Mouse (Mus musculus): ENCODE measurements around the gene Ect2.
A peak's percentile ranks its signal among the peaks of the same experiment; 100 is the strongest.

Gene Ect2

DNA sequence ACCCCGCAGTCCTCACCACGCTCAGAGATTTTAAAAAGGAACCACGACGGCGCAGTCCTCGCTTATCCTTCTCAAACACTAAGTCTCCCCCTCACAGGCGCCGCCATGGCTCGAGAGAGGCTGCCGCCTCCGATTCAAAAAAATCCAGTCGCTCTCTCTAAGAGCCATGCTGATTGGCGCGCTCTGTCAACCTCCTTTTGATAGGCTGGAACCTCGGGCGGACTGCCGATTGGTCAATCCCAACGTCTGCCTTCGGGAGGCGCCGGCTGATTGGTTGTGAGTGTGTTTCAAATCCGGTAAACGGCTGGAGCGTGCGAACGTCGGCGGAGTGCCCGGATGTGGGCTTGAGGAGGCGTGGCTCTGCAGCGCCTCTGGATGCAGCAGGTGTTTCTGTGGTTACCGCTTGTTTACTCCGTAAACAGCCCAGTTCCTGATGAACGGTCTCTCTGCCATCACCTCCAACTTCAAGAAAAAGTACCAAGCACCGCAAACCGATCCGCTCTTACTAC is at the start of gene Ect2:
Gene Ect2 (minus strand): TSS at position 178 of the 509 bp plus-strand sequence.
- peak; percentile 97 for DNase-seq (ENCODE audit: extremely low spot score)

DNA sequence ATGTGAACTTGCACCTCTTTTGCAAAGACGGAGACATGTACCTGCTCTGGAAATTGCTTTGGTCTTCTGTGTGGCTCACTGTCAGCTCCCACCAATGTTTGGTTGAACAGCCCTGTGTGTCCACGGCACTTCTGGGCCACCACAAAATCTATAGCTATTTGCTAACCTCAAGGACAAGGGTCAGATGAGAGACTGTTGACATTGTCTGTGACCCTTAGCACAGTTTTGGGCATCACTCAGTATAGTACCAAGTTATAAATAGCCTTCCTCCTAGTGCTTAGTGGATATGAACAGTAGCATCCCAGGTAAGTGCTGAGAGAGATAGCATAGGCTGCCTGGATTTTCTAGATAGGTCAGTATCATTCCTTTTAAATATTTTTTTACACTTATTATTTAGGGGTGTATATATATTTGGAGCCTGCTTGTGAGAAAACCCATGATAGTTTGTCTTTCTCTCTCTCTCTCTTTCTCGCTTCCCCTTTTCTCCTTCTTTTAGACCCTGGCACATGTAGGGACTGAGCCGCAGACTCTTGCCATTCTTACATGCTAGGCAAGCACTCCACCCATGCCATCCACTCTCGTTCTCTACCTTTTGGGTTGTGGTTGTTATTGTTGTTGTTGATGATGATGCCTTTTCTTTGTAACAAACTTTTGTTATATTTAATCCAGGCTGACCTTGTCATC is 48.2 kb upstream of the Ect2 start:
- DNase-seq (ENCODE audit: extremely low spot score), result no peak

GRCm38 (mm10) chr3:27199120-27199519 is 45.4 kb upstream of the Ect2 start:
- DNase-seq (ENCODE audit: extremely low spot score), result no peak

- no peak for DNase-seq (ENCODE audit: extremely low spot score)
Observed at GRCm38 (mm10) chr3:27197816-27198215, 44.1 kb upstream of the Ect2 start.

DNA sequence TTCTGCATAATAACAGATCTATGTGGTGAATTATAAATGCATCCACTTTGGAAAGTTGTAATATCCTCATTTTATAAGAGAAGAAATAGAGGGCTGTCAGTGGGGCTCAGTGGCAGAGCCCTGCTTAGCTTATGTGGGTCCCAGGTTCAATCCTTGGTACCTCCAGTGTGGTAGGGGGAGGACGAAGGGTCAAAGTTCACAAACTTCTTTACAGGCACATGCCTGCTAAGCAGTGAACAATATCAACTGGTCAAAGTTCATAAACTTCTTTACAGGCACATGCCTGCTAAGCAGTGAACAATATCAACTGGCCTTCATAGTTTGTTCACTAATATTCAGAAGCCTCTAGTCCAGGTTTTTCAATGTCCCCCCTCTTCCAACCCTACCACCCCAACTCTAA is 42.9 kb upstream of the Ect2 start:
- no peak for DNase-seq (ENCODE audit: extremely low spot score)

GRCm38 (mm10) chr3:27195573-27196227 is 42.0 kb upstream of the Ect2 start:
- no peak for DNase-seq (ENCODE audit: extremely low spot score)

GRCm38 (mm10) chr3:27195153-27195552 is 41.5 kb upstream of the Ect2 start:
- DNase-seq (ENCODE audit: extremely low spot score), result no peak

DNA sequence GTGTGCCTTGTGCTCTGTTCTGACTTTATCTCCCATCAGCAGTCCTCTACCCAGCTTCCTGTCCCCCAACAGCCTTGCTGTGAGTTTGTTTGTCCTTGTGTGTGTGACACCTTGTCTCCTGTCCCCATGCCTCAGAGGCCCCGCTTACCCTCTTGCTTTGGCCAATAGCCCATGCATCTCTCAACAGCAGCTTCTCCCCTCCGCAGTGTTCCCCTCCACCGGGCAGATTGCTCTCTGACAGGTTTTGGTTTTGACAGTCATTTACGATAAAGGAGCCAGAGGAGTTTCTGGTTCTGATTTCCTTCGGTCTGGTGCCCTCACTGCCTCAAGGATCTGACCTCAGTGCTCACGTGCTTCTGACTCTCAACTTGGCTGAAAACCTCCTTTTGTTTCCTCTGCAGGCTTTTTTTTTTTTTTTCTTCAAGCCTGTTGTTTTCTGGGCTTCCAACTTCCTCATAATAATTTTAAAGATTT is 40.2 kb upstream of the Ect2 start:
- no peak for DNase-seq (ENCODE audit: extremely low spot score)

GRCm38 (mm10) chr3:27191856-27192255 is 38.2 kb upstream of the Ect2 start:
- DNase-seq (ENCODE audit: extremely low spot score), result no peak

- no peak for DNase-seq (ENCODE audit: extremely low spot score)
Observed at GRCm38 (mm10) chr3:27190865-27191264, 37.2 kb upstream of the Ect2 start.

GRCm38 (mm10) chr3:27189320-27190261 is 35.9 kb upstream of the Ect2 start:
- no peak for DNase-seq (ENCODE audit: extremely low spot score)

DNA sequence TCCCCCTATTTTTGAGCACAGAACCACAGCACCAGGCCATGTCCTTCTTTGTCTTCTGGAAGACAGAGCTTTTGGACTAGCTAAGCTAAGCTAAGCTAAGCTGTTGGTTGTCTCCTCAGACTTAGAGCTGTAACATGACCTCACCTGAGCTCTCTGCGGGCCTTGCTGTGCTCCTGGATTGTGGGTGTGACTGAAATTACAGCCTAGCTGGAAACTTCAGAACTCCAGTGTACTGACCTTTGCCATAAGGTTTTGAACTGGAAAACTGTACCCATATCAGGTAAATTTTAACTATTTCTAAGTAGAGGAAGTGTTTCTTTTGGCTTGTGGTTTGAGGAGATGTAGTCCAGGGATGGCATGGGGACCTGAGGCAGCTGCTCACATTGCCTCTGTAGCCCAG is 34.7 kb upstream of the Ect2 start:
- no peak for DNase-seq (ENCODE audit: extremely low spot score)

DNA sequence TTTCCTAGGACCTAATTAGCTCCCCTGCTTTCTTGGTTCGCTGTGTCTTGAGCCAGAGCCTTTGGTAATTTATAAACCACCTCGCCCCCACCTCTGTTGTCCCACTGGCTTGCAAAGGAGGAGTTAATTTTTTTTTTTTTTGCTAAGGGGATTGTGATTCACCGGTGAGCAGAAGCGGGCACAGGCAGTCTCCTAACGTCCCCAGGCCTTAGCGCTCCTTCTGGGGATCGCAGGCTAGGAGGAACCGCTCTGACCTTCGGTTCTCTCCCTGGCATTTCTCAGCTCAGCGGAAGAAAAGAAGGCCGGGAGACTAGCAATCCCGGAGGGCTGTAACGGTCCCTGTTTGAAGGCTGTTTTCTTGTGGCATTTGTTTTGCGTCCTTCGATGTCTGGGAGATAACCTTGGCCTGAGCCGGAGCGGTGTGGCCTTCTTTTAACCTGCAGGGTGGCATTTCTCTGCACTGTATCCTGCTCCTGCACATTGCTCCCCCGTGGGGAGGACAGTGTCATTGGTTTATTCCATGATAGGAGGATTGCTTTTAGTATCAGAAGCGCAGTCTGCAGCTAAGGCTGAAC is 30.0 kb upstream of the Ect2 start:
- DNase-seq (ENCODE audit: extremely low spot score), result peak; percentile 9

GRCm38 (mm10) chr3:27182733-27183600 is 29.3 kb upstream of the Ect2 start, which contains the start of gene Nceh1:
Gene Nceh1 (plus strand): TSS chr3:27182965.
- DNase-seq (ENCODE audit: extremely low spot score), result peak; percentile 90

DNA sequence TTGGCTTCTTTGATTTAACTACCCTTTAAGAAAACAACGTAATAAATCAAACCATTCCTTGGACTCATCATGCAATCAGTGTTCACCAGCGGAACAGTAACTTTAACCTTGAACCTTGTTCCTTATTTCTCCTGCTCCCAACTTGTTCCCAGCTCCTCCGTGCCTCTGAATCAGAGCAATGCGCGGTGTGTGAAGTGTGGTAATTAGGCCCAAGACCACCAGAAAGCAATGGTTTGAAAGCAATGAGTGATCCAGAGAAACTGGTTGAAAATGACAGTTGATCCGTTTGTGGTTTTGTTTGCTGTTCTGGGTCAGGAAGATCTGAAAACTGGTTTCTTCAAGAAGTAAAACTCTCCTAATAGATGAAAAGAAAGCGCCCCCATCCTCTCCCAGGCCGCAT is 26.0 kb upstream of the Ect2 start:
- DNase-seq (ENCODE audit: extremely low spot score), result no peak

GRCm38 (mm10) chr3:27170257-27170656 is 16.6 kb upstream of the Ect2 start:
- DNase-seq (ENCODE audit: extremely low spot score), result no peak

DNA sequence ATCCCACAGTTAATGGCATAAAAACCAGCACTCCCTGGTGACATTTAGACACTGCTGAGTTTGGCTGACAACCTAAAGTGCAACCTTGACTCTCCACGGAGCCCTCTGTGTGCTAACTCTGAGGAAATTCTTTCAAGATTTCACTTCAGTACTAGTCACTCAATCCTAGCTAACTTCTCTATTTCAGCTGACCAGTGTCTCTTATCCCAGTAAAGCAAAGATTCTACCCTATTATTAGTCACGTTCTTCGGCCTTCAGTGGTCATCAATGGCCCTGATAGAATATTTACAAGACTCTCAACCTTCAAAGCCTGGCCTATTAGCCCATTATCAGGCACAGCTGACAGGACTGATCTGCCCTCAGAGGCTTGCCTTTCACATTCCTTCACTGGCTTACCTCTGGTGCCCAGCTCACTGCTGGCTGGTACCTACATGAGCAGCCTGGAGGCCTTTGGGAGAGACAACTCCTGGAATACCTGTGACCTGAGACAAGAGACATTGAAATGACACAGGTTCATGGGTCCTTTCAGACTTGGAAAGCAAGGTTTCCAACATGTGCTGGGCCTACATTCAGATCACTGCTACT is 11.9 kb upstream of the Ect2 start:
- no peak for DNase-seq (ENCODE audit: extremely low spot score)

GRCm38 (mm10) chr3:27162410-27162804 is 8.7 kb upstream of the Ect2 start:
- DNase-seq (ENCODE audit: extremely low spot score), result no peak

DNA sequence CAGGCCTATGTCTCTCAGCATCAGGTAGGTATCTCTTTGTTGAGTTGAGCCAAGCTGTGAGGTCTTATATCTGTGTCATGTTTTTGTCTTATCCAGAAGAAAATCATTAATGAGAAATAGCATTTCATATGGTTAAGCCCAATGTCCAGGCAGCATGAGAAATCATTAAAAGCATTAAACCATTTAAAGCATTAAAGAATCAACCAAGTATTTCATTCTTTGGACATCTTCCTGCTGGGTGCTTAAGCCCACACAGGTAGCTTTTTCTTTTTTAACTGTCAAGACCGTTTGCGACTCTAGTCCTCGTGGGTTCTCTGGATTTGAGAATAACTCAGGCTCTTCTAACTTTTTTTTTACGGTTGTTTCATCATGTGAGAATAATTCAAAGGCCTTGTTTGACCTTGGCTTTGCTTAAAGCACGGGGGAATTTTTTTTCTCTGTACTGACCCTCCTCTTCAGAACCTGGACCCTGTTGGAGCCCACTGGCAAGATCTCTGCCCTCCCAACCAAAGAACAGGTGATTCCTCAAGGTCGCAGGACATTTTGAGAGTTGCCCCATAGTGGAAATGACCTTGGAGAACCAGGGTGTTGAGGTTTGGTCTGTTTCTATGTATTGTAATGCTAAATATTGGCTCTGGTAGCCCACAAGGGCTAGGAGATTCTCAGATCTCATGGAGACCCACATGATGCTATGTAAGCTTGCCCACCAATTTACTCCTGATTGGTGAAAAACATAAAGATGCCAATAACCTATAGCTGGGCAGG is 8.1 kb upstream of the Ect2 start:
- DNase-seq (ENCODE audit: extremely low spot score), result no peak

DNA sequence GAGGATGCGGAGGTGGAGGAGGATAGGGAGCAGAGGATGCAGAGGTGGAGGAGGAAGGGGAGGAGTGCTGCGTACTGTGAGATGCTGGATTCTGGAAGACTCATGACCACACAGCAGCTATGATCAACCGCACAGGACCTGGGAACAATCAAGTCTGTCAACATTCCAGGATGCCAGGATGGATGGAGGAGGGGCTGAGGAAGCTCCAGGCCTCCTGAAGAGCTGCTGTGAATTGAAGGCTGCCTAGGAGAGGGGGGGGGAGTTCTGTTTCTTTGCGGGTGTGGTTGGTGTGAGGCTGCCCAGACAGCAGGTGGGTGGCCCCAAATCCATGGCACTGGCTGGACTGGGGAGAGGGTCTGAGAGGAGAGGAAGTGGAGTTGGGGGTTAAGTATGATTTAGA is 5.2 kb upstream of the Ect2 start:
- DNase-seq (ENCODE audit: extremely low spot score), result no peak
